Mouse (Mus musculus) liver, embryonic 14.5 days (tissue): ENCODE results near the gene Pcdh15.

Source experiments
- CTCF ChIP-seq: IDR thresholded peaks from 2 replicates; pipeline ENCODE4 v1.5.1; 2016; ENCODE audit warnings: antibody characterized with exemption, low read depth, control low read depth
- EP300 ChIP-seq: IDR thresholded peaks from 2 replicates; pipeline ENCODE4 v1.6.1; 2016; ENCODE audit warnings: antibody characterized with exemption, low read depth

GRCm38 (mm10) chr10:74053059-74053458 lies 953.9 kb downstream of the Pcdh15 start:
- TF ChIP-seq CTCF (no peak), EP300 (no peak)
